Mouse (Mus musculus): ENCODE measurements around the gene Eif3k.

The Eif3k gene

GRCm38 (mm10) chr7:28939418-28940183, 42.1 kb downstream of the Eif3k start:
- no peak for DNase-seq (ENCODE audit: low spot score in 2 of 2)

DNA sequence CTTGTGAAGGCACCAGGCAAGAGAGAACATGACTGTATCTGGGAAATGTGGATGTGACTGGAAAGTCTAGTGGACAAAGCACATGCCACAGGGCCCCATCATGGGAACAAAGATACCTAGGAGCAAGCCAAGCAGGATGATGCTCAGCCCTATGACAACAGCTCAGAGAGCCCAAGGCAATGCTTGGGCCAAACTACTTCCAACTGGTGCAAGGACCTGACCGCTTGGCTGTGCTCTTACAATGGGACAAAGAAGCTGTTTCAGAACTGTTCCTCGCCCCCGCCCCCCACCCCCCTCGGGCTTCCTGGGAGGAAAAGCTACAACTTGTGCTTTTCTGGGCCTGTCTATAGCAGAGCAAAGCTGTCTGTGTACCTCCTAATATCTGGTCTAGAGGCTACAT, 43.0 kb downstream of the Eif3k start:
- DNase-seq (ENCODE audit: low spot score in 2 of 2): no peak

DNA sequence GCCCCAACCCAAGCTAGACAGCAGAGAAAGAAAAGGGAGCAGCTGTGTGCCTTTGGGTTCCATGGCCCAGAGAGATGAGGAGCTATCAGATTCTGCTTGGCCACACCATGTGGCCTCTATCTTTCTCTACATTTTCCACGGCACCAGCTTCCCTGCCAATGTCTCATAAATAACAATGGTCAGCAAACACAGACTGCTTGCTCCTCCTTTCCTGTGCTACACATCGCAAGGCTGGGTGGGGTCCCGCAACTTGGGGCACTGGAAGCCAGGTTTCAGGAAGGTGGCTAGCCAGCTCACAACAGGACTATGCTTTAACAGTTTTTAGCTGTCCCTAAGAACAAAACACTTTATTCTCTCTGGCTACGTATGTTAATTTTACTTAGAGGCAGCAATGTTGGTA, 44.9 kb downstream of the Eif3k start:
- no peak for DNase-seq (ENCODE audit: low spot score in 2 of 2)

- DNase-seq (ENCODE audit: low spot score in 2 of 2): no peak
These were observed 47.8 kb downstream of the Eif3k start for GRCm38 (mm10) chr7:28933825-28934224.

DNA sequence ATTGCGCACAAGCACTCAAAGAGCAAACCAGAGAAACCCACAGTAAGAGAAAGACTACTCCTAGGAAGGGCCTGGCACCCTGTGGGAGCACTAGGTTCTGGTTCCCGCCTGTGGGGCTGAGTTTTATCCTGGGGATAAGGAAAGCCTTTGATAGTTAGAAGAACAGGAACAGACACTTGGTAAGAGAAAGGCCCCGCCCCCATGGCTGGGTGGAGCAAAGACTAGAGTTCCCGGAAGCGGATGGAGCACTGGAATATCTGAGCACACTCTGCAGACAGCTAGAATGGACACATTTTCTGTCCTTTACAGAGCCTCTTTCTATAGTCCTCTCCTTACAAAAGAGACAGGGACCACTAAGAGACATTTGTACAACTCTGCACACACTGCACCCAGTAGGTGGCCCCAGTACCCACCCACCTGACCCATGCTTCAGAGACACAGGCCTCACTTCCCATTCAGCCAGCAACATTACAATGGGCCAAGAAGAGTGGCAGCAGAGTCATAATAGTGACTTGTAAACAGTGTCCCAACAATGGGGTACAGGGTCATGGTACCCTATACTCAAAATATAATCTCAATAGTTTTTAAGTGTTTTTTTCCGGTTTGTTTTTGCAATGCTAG, 49.1 kb downstream of the Eif3k start:
- no peak for DNase-seq (ENCODE audit: low spot score in 2 of 2)

GRCm38 (mm10) chr7:28931695-28932039, 50.0 kb downstream of the Eif3k start:
- DNase-seq (ENCODE audit: low spot score in 2 of 2): no peak

GRCm38 (mm10) chr7:28931032-28931694, 50.5 kb downstream of the Eif3k start:
- DNase-seq (ENCODE audit: low spot score in 2 of 2): no peak

DNA sequence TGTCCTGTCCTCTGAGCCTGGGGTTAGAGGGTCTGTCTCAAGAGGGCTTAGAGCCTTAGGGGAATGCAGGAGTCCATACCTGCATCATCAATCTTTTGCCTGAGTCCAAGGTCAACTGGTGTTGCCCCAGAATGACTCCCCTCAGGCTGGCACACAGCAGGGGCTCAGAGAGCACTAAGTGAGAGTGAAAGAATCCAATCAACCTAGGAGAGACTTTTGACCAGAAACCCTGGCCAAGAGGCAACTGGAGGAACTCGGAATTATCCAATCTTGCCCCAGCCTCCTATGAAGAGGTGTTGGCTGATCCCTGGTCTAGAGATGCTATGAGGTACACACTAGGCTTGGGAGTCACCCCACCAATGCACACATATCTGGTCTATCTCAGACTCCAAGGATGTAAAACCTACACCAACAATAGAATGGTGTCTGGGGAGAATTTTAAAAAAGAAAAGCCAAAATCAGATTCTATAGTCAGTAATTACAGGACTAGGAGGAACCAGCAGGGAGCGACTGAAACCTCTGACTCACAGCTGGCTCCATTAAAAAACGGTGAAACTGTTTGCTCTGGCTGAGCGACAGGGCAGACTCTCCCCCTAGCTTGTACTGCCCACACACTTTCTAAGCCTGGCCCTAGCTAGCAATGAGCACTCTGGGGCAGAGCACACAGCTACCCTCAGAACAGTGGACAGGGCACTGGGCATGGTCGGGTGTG, 51.2 kb downstream of the Eif3k start:
- no peak for DNase-seq (ENCODE audit: low spot score in 2 of 2)

- no peak for DNase-seq (ENCODE audit: low spot score in 2 of 2)
These were observed 52.3 kb downstream of the Eif3k start for GRCm38 (mm10) chr7:28929381-28929780.

- DNase-seq (ENCODE audit: low spot score in 2 of 2): no peak
These were observed 55.5 kb downstream of the Eif3k start for GRCm38 (mm10) chr7:28926172-28926571.

GRCm38 (mm10) chr7:28925317-28925716, 56.3 kb downstream of the Eif3k start:
- no peak for DNase-seq (ENCODE audit: low spot score in 2 of 2)

GRCm38 (mm10) chr7:28924802-28925201, 56.9 kb downstream of the Eif3k start:
- DNase-seq (ENCODE audit: low spot score in 2 of 2): no peak

- no peak for DNase-seq (ENCODE audit: low spot score in 2 of 2)
These were observed 57.8 kb downstream of the Eif3k start for GRCm38 (mm10) chr7:28923865-28924291.

DNA sequence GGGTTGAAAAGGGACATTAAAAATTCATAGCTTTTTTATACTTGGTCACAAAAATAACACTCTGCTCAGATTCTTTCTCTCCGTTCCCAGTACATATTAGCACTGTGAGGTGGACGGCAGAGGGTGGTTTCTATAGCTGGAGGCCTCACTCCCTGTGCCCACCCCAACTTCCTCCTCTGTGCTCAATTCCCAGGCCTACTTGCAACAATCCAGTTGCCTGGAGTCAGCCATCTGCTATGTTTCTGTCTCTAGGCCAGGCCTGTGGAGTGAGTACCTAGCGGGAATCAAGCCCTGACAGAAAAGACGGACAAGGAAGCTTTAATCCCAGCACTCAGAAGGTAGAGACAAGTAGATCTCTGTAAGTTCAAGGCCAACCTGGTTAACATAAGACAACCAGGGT, 59.1 kb downstream of the Eif3k start:
- no peak for DNase-seq (ENCODE audit: low spot score in 2 of 2)

DNA sequence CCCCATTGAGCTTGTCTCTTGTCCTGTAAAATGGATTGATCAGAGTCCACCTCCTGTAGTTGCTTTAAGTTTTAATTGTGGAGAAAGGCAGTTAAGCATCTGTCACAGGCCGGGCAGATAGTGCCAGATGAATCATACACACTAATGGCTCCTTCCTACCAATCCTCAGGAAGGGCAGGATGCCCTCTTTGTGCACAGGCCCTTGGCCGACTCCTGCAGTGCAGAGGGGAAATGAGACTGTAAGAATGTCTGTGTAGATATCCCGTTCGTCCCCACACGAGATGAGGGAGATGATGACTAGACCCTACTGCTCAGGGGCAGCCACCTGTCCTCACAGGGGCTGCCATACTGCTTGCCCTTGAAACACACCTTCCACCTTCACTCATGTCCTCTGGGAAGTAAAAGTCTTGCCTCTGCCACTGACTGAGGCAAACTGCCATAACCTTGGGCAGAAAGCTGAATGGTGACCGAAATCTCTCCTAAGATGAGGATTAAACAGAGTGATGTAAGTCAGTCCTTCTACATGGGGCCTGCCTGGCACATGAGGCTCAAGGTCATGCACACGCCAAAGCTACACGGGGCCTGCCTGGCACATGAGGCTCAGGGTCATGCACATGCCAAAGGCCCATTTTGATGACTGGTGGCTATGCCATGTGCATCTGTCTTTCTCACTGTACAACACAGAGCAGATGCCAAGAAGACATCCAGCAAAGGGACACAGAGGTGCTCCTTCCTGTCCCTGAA, 59.8 kb downstream of the Eif3k start:
- DNase-seq (ENCODE audit: low spot score in 2 of 2): no peak

Data from spleen, postnatal 4 days (tissue).